Mouse (Mus musculus) MEL (cell line): ENCODE results near the gene Rasgef1b. TPM values are rescaled to one million over a fixed set of nuclear protein-coding genes. Genes with fewer than 3 reads are reported as not detected.

Experiments
- DNase-seq: peaks from one replicate; pipeline ENCODE4 v3.0.0; 2011; ENCODE audit warnings: low read depth, low spot score
- H3K27ac ChIP-seq: 2 replicates; pipeline ENCODE4 v1.5.1; 2012; ENCODE audit warnings: low read depth, mild to moderate bottlenecking, control low read depth, low read length, moderate library complexity; ENCODE audit not compliant: control insufficient read depth
- H3K27me3 ChIP-seq, 2 experiments: fragments of 150-350 bp in 1 of 2; sonication (generic) in 1 of 2; 2 replicates each; pipeline ENCODE4 v1.6.1; 2012; ENCODE audit warnings: low read length in 2 of 2, mild to moderate bottlenecking in 2 of 2, improper control_type of control experiment in 1 of 2, moderate library complexity in 1 of 2; ENCODE audit not compliant: insufficient read depth in 2 of 2, control insufficient read depth in 1 of 2
- H3K36me3 ChIP-seq, 2 experiments: 2 replicates each; pipeline ENCODE4 v1.6.1; 2012 to 2014; ENCODE audit warnings: low read length in 2 of 2, improper control_type of control experiment in 1 of 2, inconsistent platforms in 1 of 2, mild to moderate bottlenecking in 1 of 2; ENCODE audit not compliant: insufficient read depth in 2 of 2, control insufficient read depth in 1 of 2
- H3K4me1 ChIP-seq, 2 experiments: fragments of 150-350 bp in 1 of 2; sonication (generic) in 1 of 2; 2 replicates each; pipeline ENCODE4 v1.6.1; 2012; ENCODE audit warnings: low read length in 2 of 2, improper control_type of control experiment in 1 of 2, mild to moderate bottlenecking in 1 of 2; ENCODE audit not compliant: insufficient read depth in 2 of 2, control insufficient read depth in 1 of 2
- H3K4me3 ChIP-seq, 2 experiments: fragments of 150-350 bp in 1 of 2; sonication (generic) in 1 of 2; 2 replicates each; pipeline ENCODE4 v1.5.1; 2012; ENCODE audit warnings: low read depth in 2 of 2, low read length in 2 of 2, mild to moderate bottlenecking in 2 of 2, moderate library complexity in 2 of 2, control low read depth in 1 of 2, improper control_type of control experiment in 1 of 2; ENCODE audit not compliant: control insufficient read depth in 1 of 2, insufficient read depth in 1 of 2
- H3K79me2 ChIP-seq: 2 replicates; pipeline ENCODE4 v1.6.1; 2012; ENCODE audit warnings: mild to moderate bottlenecking, low read length, moderate library complexity; ENCODE audit not compliant: control insufficient read depth, poor library complexity, insufficient read depth
- H3K9ac ChIP-seq: 2 replicates; pipeline ENCODE4 v1.6.1; 2012; ENCODE audit warnings: low read depth, mild to moderate bottlenecking, control low read depth, low read length, moderate library complexity; ENCODE audit not compliant: control insufficient read depth, poor library complexity, severe bottlenecking
- H3K9me3 ChIP-seq: fragments of 150-350 bp; sonication (generic); replicated peaks from 2 replicates; pipeline ENCODE4 v1.6.1; 2012; ENCODE audit warnings: mild to moderate bottlenecking, low read length, improper control_type of control experiment, moderate library complexity; ENCODE audit not compliant: insufficient read depth
- CHD1 ChIP-seq: IDR thresholded peaks from 2 replicates; pipeline ENCODE4 v1.6.1; 2012; ENCODE audit warnings: low read depth, mild to moderate bottlenecking, inconsistent platforms, low read length, improper control_type of control experiment
- CTCF ChIP-seq, 3 experiments: IDR thresholded peaks in 2 of 3; conservative IDR thresholded peaks in 1 of 3; 2 replicates each; pipeline ENCODE4 v1.5.1; 2011 to 2012; ENCODE audit warnings: low read length in 3 of 3, low read depth in 2 of 3, mild to moderate bottlenecking in 2 of 3, improper control_type of control experiment in 1 of 3, inconsistent platforms in 1 of 3, mixed read lengths in 1 of 3, moderate library complexity in 1 of 3; ENCODE audit not compliant: control insufficient read depth in 1 of 3, insufficient read depth in 1 of 3, poor library complexity in 1 of 3, severe bottlenecking in 1 of 3
- E2F4 ChIP-seq: IDR thresholded peaks from 2 replicates; pipeline ENCODE4 v1.6.1; 2011; ENCODE audit warnings: low read depth, low read length, improper control_type of control experiment, borderline replicate concordance
- ELF1 ChIP-seq: IDR thresholded peaks from 2 replicates; pipeline ENCODE4 v1.6.1; 2014; ENCODE audit warnings: low read depth, mild to moderate bottlenecking, inconsistent platforms, low read length, improper control_type of control experiment, moderate library complexity
- EP300 ChIP-seq, 2 experiments: IDR thresholded peaks; 2 replicates each; pipeline ENCODE4 v1.6.1; 2011; ENCODE audit warnings: improper control_type of control experiment in 2 of 2, low read length in 2 of 2, low read depth in 1 of 2, mild to moderate bottlenecking in 1 of 2
- HCFC1 ChIP-seq: IDR thresholded peaks from 2 replicates; pipeline ENCODE4 v1.6.1; 2012; ENCODE audit warnings: low read depth, mild to moderate bottlenecking, inconsistent platforms, low read length, improper control_type of control experiment, moderate library complexity
- JUND ChIP-seq: IDR thresholded peaks from 2 replicates; pipeline ENCODE4 v1.6.1; 2011; ENCODE audit warnings: low read depth, mild to moderate bottlenecking, improper control_type of control experiment, low read length
- MAFK ChIP-seq: IDR thresholded peaks from 2 replicates; pipeline ENCODE4 v1.6.1; 2011; ENCODE audit warnings: low read depth, mild to moderate bottlenecking, low read length, improper control_type of control experiment, borderline replicate concordance
- MAZ ChIP-seq: IDR thresholded peaks from 2 replicates; pipeline ENCODE4 v1.6.1; 2012; ENCODE audit warnings: low read depth, mild to moderate bottlenecking, inconsistent platforms, low read length, improper control_type of control experiment
- MXI1 ChIP-seq: IDR thresholded peaks from 2 replicates; pipeline ENCODE4 v1.6.1; 2011; ENCODE audit warnings: mild to moderate bottlenecking, low read depth, low read length, improper control_type of control experiment
- NELFE ChIP-seq: IDR thresholded peaks from 2 replicates; pipeline ENCODE4 v1.6.1; 2011; ENCODE audit warnings: low read depth, low read length, improper control_type of control experiment
- NRF1 ChIP-seq: IDR thresholded peaks from 2 replicates; pipeline ENCODE4 v1.6.1; 2014; ENCODE audit warnings: low read depth, mild to moderate bottlenecking, inconsistent platforms, low read length, improper control_type of control experiment, moderate library complexity; ENCODE audit not compliant: poor library complexity, insufficient read depth, severe bottlenecking
- POLR2A ChIP-seq, 2 experiments: IDR thresholded peaks; 2 replicates each; pipeline ENCODE4 v1.6.1; 2011 to 2012; ENCODE audit warnings: low read length in 2 of 2, mild to moderate bottlenecking in 2 of 2, control low read depth in 1 of 2, improper control_type of control experiment in 1 of 2, low read depth in 1 of 2, moderate library complexity in 1 of 2; ENCODE audit not compliant: control insufficient read depth in 1 of 2, insufficient read depth in 1 of 2, poor library complexity in 1 of 2
- POLR2AphosphoS2 ChIP-seq: IDR thresholded peaks from 2 replicates; pipeline ENCODE4 v1.6.1; 2011; ENCODE audit warnings: low read length, improper control_type of control experiment
- POLR2AphosphoS5 ChIP-seq: IDR thresholded peaks from 2 replicates; pipeline ENCODE4 v1.6.1; 2012; ENCODE audit warnings: low read depth, borderline replicate concordance, mild to moderate bottlenecking, inconsistent platforms, low read length, moderate library complexity, mixed read lengths
- RAD21 ChIP-seq: IDR thresholded peaks from 2 replicates; pipeline ENCODE4 v1.6.1; 2011; ENCODE audit warnings: mild to moderate bottlenecking, low read depth, low read length, improper control_type of control experiment
- RCOR1 ChIP-seq: IDR thresholded peaks from 2 replicates; pipeline ENCODE4 v1.6.1; 2012; ENCODE audit warnings: low read depth, mild to moderate bottlenecking, inconsistent platforms, low read length, improper control_type of control experiment
- SIN3A ChIP-seq: IDR thresholded peaks from 2 replicates; pipeline ENCODE4 v1.6.1; 2012; ENCODE audit warnings: low read length, improper control_type of control experiment, inconsistent platforms
- SMC3 ChIP-seq: IDR thresholded peaks from 2 replicates; pipeline ENCODE4 v1.6.1; 2011; ENCODE audit warnings: low read depth, low read length, improper control_type of control experiment
- TAL1 ChIP-seq: IDR thresholded peaks from 2 replicates; pipeline ENCODE4 v1.6.1; 2012; ENCODE audit warnings: mild to moderate bottlenecking, inconsistent platforms, low read length, moderate library complexity, mixed read lengths
- TBP ChIP-seq: IDR thresholded peaks from 2 replicates; pipeline ENCODE4 v1.8.0; 2011; ENCODE audit warnings: low read depth, low read length, improper control_type of control experiment
- TCF12 ChIP-seq: IDR thresholded peaks from 2 replicates; pipeline ENCODE4 v1.6.1; 2014; ENCODE audit warnings: low read depth, mild to moderate bottlenecking, inconsistent platforms, low read length, improper control_type of control experiment, moderate library complexity
- UBTF ChIP-seq: IDR thresholded peaks from 2 replicates; pipeline ENCODE4 v1.6.1; 2012; ENCODE audit warnings: low read depth, mild to moderate bottlenecking, inconsistent platforms, low read length, improper control_type of control experiment, moderate library complexity, borderline replicate concordance; ENCODE audit not compliant: insufficient read depth
- ZKSCAN1 ChIP-seq: IDR thresholded peaks from 2 replicates; pipeline ENCODE4 v1.6.1; 2012; ENCODE audit warnings: low read depth, mild to moderate bottlenecking, inconsistent platforms, low read length, improper control_type of control experiment, moderate library complexity
- ZNF384 ChIP-seq: IDR thresholded peaks from 2 replicates; pipeline ENCODE4 v1.6.1; 2012; ENCODE audit warnings: low read depth, mild to moderate bottlenecking, inconsistent platforms, low read length, improper control_type of control experiment
- polyA plus RNA-seq, 2 experiments: library from polyadenylated mRNA; stranded (reverse) in 1 of 2; unstranded in 1 of 2; fragments of >175 nt in 1 of 2; fragments of >200 nt in 1 of 2; gene quantifications; 2 replicates each; pipeline versions ENCODE4 v1.2.1 to v1.2.4; 2012; ENCODE audit warnings: low replicate concordance in 2 of 2, low read depth in 1 of 2; ENCODE audit not compliant: insufficient read length in 2 of 2, insufficient read depth in 1 of 2, missing spikeins in 1 of 2
- total RNA-seq: library from RNA; depleted of rRNA; stranded (reverse); fragments of 300-350 nt; gene quantifications from 2 replicates; pipeline ENCODE4 v1.2.3, GENCODE M21; 2012

Gene Rasgef1b
- total and polyA plus RNA-seq, 3 experiments, result not detected

DNA sequence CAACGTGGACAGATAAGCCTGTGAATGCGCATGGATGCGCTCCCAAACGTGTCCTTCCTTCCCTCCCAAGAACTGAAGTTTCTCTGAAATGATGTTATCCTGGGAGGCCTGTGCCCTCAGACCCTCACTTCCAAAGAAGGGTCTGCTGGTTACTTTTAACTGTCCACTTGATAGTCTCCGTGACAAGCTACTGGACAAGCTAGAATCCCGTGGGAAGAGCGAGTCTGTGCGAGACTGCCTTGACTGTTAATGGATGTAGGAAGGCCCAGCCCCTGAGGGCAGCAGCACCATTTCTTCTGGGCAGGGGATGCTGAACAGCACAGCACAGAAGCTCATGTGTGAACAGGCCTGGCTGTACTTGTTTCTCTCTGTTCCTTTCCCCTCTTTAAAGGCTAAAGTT lies 496.5 kb downstream of the Rasgef1b start:
- no peak for DNase-seq
- Histone ChIP-seq H3K4me3 (no peak overlapping the region), H3K27me3 (no peaks in the 10 kb centered on the region), H3K27ac (no peak overlapping the region)
- TF ChIP-seq CTCF (IDR thresholded peaks at IDR 0.05 in 2 of 3, conservative IDR thresholded peaks at IDR 0.05 in 1 of 3; ENCODE audit: control insufficient read depth in 1 of 3, insufficient read depth in 1 of 3, low read depth in 2 of 3, low read length in 3 of 3, poor library complexity in 1 of 3, severe bottlenecking in 1 of 3) (no peak), MAZ (no peak), TCF12 (no peak), ZKSCAN1 (no peak), RCOR1 (no peak)
- TF ChIP-seq, all 39 proteins: peak for 0
- no peaks in the 10 kb centered on the region for H3K36me3 ChIP-seq
- no peaks in the 10 kb centered on the region for H3K79me2 ChIP-seq
- no peaks in the 10 kb centered on the region for H3K9me3 ChIP-seq
- no peak overlapping the region for H3K9ac ChIP-seq
- H3K4me1 ChIP-seq, result no peaks in the 10 kb centered on the region

DNA sequence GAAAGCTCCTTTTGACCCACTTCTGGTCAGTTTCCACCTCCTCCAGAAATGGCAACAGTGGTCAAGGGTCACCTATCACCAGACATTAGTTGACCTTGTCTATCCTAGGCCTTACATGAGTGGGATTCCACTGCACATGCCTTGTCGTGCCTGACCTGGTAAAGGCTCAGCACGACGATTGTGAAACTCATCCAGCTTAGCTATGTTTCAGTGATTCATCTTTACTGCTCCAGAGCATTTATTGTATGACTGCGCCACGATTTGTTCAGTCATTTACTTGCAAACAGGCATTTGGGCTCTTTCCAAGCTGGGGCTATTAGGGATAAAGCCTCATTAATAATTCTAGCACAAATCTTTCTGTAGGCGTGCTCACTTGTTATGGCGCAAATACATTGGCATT lies 498.4 kb downstream of the Rasgef1b start:
- Histone ChIP-seq H3K36me3 (no peaks in the 10 kb centered on the region), H3K79me2 (no peaks in the 10 kb centered on the region), H3K27me3 (no peaks in the 10 kb centered on the region), H3K9ac (no peak overlapping the region), H3K4me1 (no peaks in the 10 kb centered on the region), H3K27ac (no peak overlapping the region), H3K9me3 (no peaks in the 10 kb centered on the region), H3K4me3 (no peak overlapping the region)
- TF ChIP-seq MAFK (no peak), POLR2AphosphoS2 (no peak), CTCF (IDR thresholded peaks at IDR 0.05 in 2 of 3, conservative IDR thresholded peaks at IDR 0.05 in 1 of 3; ENCODE audit: control insufficient read depth in 1 of 3, insufficient read depth in 1 of 3, low read depth in 2 of 3, low read length in 3 of 3, poor library complexity in 1 of 3, severe bottlenecking in 1 of 3) (no peak), MXI1 (no peak)
- no peak for DNase-seq

DNA sequence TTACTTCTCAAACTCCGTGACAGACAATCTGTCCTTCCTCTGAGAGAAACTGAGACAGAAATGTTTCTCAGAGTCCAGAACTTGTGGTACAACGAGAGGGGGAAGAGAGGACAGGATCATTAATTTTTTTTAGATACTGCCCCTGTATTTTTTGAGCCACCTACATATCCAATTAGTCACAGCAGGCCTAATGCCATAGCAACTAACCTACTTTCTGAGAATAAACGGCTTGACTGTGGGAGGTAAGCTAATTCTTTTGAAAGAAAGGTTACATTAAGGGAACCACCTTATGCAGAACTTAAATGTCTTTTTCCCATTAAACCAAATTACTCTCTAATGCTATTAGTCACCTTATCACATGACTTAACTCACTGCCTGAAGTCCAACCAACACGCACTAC lies 501.5 kb downstream of the Rasgef1b start:
- Histone ChIP-seq H3K4me3 (no peak overlapping the region), H3K4me1 (no peaks in the 10 kb centered on the region), H3K9ac (no peak overlapping the region), H3K36me3 (no peaks in the 10 kb centered on the region), H3K9me3 (no peaks in the 10 kb centered on the region), H3K27ac (no peak overlapping the region), H3K79me2 (no peaks in the 10 kb centered on the region), H3K27me3 (no peaks in the 10 kb centered on the region)
- no peak for DNase-seq
- TF ChIP-seq POLR2A (IDR thresholded peaks at IDR 0.05; ENCODE audit: control insufficient read depth in 1 of 2, insufficient read depth in 1 of 2, low read depth in 1 of 2, low read length in 2 of 2, poor library complexity in 1 of 2), result no peak
- no peak for TF ChIP-seq NRF1
- no peak for TF ChIP-seq RAD21
- no peak for TF ChIP-seq ZNF384
- no peak for TF ChIP-seq CHD1
- no peak for TF ChIP-seq SIN3A
- no peak for TF ChIP-seq ELF1
- no peak for TF ChIP-seq NELFE
- no peak for TF ChIP-seq HCFC1
- no peak for TF ChIP-seq JUND
- no peak for TF ChIP-seq TAL1
- TF ChIP-seq POLR2AphosphoS5, result no peak
- TF ChIP-seq TBP, result no peak
- no peak for TF ChIP-seq E2F4
- no peak for TF ChIP-seq MAFK
- TF ChIP-seq RCOR1, result no peak
- no peak for TF ChIP-seq UBTF
- no peak for TF ChIP-seq SMC3
- TF ChIP-seq EP300 (IDR thresholded peaks at IDR 0.05; ENCODE audit: low read depth in 1 of 2, low read length in 2 of 2), result no peak
- TF ChIP-seq POLR2AphosphoS2, result no peak
